31 mouse cellular contexts compared by ENCODE assay signal in the genomic region with DNA sequence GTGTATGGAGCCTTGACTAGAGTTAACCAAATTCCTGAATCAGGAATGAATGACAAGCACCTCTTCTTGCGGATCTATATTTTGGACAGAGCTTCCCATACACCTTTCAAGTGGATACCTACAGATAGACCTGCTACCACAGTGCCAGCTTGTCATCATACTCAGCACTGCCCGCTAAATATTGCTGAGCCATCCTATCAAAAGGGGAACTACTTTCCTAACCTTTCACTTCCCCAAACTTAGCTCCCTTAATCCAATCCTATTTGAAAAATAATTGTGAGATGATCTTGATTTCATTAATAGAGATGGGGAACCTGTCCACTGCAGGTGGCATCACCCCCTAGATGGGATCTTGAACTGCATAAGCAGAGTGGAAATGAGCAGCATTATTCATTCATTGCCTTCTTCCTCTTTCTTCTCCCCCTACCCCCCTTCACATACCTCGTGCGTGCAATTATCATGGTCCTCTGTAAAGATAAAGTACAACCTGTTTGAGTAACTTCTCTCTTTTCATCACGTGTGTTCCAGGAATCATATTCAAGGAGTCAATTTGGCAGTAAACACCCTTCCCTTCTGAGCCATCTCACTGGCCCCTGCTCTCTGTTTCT. TPM values are rescaled to one million over a fixed set of nuclear protein-coding genes. Genes with fewer than 3 reads are reported as not detected.
DNase-seq lines count a peak whose midpoint lies in the region; ATAC-seq and TF ChIP-seq lines count a peak whose summit lies in the region.
"Had no signal": no experiment of that assay in that cellular context is flagged by ENCODE, and none has a peak within 500 bp of the region (broad histone marks: within the 10 kb centered on the region; RNA-seq: fewer than 3 reads in every experiment).

No protein-coding gene starts in this region.

- peak; percentile 78 for ATAC-seq in megakaryocyte, adult 5-6 weeks (ENCODE audit: poor library complexity, severe bottlenecking)
- ATAC-seq: CD4-positive, CD25-positive, alpha-beta regulatory T cell, adult 4 months; forebrain, postnatal 0 days; inflammation-experienced regulatory T-cells, adult 6 months; liver, embryonic 12.5 days; midbrain, embryonic 15.5 days had no signal

- intact Hi-C loops in gastrocnemius, adult 2 months (cut with DNase I): no loop called here

- TF ChIP-seq CTCF in gastrocnemius, adult 2 months (IDR thresholded peaks at IDR 0.05): no peak

- no peak overlapping the region for H3K4me3 ChIP-seq in gastrocnemius, adult 2 months
- H3K4me3 ChIP-seq: erythroblast, embryonic 14.5 days; limb, embryonic 13.5 days; liver, embryonic 12.5 days; midbrain, embryonic 10.5 days; midbrain, embryonic 15.5 days; neural tube, embryonic 12.5 days; stomach, embryonic 15.5 days had no signal

- H3K27ac ChIP-seq in gastrocnemius, adult 2 months: peak overlapping the region; percentile 58
- H3K27ac ChIP-seq: hindbrain, embryonic 14.5 days; kidney, postnatal 0 days; limb, embryonic 13.5 days; liver, embryonic 12.5 days; macrophage; midbrain, embryonic 10.5 days; midbrain, embryonic 15.5 days; neural tube, embryonic 12.5 days; stomach, embryonic 15.5 days had no signal

- DNase-seq in gastrocnemius, adult 2 months: no peak
- no peak for DNase-seq in gastrocnemius, postnatal 25 days
- peak; percentile 81 for DNase-seq in MEL-GATA-1-ER (ENCODE audit: extremely low read depth, low read depth)
- no peak for DNase-seq in neural tube, embryonic 10.5 days (ENCODE audit: extremely low spot score, low spot score)
- no peak for DNase-seq in lung, adult 18-20 months
- no peak for DNase-seq in T-cell, adult 2 months (ENCODE audit: low spot score)
- DNase-seq: adrenal gland, postnatal 10 days; cerebellum, adult 11 months; cerebellum, postnatal 10 days; forebrain, postnatal 0 days; gastrocnemius, postnatal 14 days; heart, adult 18-20 months; heart, postnatal 36 days; kidney, adult 18-20 months; kidney, postnatal 4 days; lung, adult 2 months; lung, postnatal 10 days; right cerebral cortex, postnatal 4 days had no signal

RNA-seq across cellular contexts. Expression of gene Prkcq, which starts 25.1 kb away (rescaled TPM):
- 10 to 100 TPM; 75.5 to 85.1 TPM for total RNA-seq in gastrocnemius, adult 2 months (2021)
- 10 to 100 TPM; 50.8 to 51.8 TPM for total RNA-seq in gastrocnemius, postnatal 25 days (2021)
- 3.2 and 4.3 TPM in 2 replicates for total RNA-seq in megakaryocyte, adult 5-6 weeks (2015)
- total RNA-seq in megakaryocyte, adult 5-6 weeks (2017): 3.5 and 3.9 TPM in 2 replicates

Comparison
In these comparisons a context has a peak if more than half of its experiments do, and no peak if none do; other contexts are left out.
1. RNA of gene Prkcq, which starts 25.1 kb away (total RNA-seq): 75.5 to 85.1 TPM in gastrocnemius, adult 2 months and 50.8 to 51.8 TPM in gastrocnemius, postnatal 25 days; 3.2 to 4.3 TPM in megakaryocyte, adult 5-6 weeks; every median in the first group is over 4 times any median in the second.